Mouse (Mus musculus): ENCODE results near the gene Tgif1.

DNA sequence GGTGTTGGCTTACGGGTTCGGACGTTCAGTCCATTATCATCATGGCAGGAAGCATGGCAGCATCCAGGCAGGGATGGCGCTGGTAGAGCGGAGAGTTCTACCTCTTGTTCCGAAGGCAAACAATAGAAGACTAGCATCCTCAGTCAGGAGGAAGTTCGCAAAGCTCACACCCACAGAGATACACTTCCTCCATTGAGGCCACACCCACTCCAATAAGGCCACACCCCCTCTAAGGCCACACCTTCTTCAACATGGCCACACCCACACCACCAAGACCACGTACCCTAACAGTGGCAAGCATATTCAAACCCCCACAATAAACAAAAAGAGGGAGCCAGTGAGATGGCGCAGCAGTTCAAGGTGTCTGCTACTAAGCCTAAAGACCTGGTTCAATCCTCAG, 47.5 kb downstream of the Tgif1 start:
- TF ChIP-seq CTCF (IDR thresholded peaks at IDR 0.05; ENCODE audit: borderline replicate concordance, extremely low read depth, insufficient read depth, insufficient read length) (no peak), POLR2A (IDR thresholded peaks at IDR 0.05; ENCODE audit: borderline replicate concordance, extremely low read depth, insufficient read depth, insufficient read length, poor library complexity, severe bottlenecking) (no peak)

All from brain, embryonic 14.5 days (tissue).